Mouse (Mus musculus) cerebellum, adult 11 months (tissue): ENCODE data around the gene Atp5g3.
A peak's percentile ranks its signal among the peaks of the same experiment; 100 is the strongest.

ENCODE experiments used
- DNase-seq: peaks from one replicate; pipeline ENCODE4 v3.0.0; 2022

Gene Atp5g3

DNA sequence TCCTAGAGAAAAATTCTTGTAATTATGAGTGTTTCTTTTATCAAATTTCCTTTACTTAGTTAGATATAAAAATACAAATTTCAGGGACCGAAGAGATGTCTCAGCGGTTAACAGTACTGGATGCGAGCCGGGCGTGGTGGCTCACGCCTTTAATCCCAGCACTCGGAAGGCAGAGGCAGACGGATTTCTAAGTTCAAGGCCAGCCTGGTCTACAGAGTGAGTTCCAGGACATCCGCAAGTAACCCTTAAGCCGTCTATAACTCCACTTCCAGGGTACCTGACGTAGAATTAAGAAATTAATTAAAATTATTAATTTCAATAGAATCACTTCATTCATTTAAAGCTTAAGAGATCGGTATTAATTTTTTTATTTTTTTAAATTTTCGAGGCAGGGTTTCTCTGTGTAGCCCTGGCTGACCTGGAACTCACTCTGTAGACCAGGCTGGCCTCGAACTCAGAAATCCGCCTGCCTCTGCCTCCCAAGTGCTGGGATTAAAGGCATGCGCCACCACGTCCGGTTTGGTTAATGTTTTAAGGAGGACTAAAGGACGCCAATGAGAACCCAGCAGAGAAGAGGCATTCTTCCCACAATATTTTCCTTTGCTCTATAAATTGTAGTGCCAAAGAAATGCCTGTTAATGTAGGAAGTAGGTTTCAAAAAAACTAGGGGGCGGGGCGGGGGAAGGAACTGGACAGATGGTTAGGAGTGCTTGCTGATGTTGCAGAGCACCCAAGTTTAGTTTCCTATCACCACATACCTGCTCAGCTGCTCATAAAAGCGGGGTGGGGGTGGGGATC, 17.5 kb downstream of the Atp5g3 start:
- DNase-seq = peak; percentile 21

- peak; percentile 99 for DNase-seq
These were observed 18.4 kb downstream of the Atp5g3 start, which contains the start of gene Atf2 for GRCm38 (mm10) chr2:73892464-73893296. Gene Atf2, minus strand, starts transcription at chr2:73892639.

DNA sequence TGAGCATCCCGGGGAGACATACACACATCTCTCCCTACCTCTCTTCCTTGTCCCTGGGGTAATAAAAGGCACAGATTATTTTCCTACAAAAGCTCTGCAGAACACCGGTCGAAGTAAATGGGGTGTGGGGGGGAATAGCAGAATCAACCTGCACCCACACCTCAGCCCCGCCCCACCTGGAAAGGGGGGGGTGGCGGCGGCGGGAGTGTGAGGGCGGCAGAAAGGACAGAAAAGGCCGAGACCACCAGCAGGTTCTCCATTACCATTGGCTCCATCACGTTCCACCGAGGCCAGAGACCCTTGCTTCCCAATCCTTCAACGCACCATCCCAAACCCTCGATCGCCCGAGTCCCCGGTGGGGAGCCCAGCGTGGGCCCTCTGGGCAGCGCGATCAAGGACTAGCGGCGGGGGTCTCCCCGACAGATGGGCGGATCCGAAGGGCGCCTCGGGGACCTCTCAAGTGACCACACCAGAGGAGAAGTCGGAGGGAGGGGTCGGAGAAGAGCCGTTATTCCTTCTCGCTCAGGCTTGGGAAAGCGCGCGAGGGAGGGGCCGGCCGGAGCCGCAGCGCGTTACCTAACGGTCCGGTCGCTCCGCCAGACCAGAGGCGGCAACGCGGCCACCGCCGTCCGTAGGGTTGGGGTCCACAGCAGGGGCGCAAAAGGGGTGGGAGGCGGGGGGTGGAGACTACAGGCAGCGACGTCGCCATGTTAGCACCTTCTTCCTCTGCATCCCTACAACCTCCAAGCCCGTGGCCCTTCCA, 19.2 kb downstream of the Atp5g3 start:
- DNase-seq = peak; percentile 69

DNA sequence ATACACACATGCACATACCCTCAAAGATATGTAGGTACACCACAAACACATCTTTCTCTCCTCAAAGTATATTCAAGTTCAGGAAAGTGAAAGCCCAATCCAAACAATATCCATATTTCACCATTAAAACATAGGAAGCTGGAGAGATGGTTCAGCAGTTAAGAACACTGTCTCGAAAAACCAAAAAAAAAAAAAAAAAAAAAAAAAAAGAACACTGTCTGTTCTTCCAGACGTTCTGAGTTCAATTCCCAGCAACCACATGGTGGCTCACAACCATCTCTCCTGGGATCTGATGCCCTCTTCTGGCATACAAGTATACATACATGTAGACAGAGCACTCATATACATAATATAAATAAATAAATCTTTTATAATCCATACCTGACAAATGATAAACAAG, 25.1 kb downstream of the Atp5g3 start:
- DNase-seq = no peak

- DNase-seq = no peak
These were observed 33.2 kb downstream of the Atp5g3 start for GRCm38 (mm10) chr2:73877891-73878290.

GRCm38 (mm10) chr2:73867764-73868487, 43.2 kb downstream of the Atp5g3 start:
- DNase-seq = peak; percentile 53

- DNase-seq = no peak
These were observed 51.0 kb downstream of the Atp5g3 start for GRCm38 (mm10) chr2:73860046-73860624.
